Mouse (Mus musculus): Measurements from ENCODE around the gene Mlxipl. TPM values are rescaled to one million over a fixed set of nuclear protein-coding genes. Genes with fewer than 3 reads are reported as not detected.

The Mlxipl gene
- total RNA-seq (2012; rRNA removed) = not detected in 2 replicates
- polyA plus RNA-seq (2012; ENCODE audit: insufficient read depth in 1 of 2, insufficient read length in 2 of 2, low read depth in 1 of 2, low replicate concordance in 2 of 2, missing spikeins in 1 of 2) = not detected

GRCm38 (mm10) chr5:135089653-135090052, at the start of gene Mlxipl:
Mlxipl (plus strand) TSS chr5:135089890.
- peaks cover 11 to 13% of the 10 kb centered on the region in 2 experiments; a peak in 3 of 4 replicates for H3K27me3 ChIP-seq (ENCODE audit: control insufficient read depth in 1 of 2, insufficient read depth in 2 of 2, low read length in 2 of 2)
- no peak within 1 kb of the TSS for H3K4me3 ChIP-seq (ENCODE audit: control insufficient read depth in 1 of 2, insufficient read depth in 1 of 2, low read depth in 2 of 2, low read length in 2 of 2)
- no peak for DNase-seq (ENCODE audit: low read depth, low spot score)
- H3K9ac ChIP-seq (ENCODE audit: control insufficient read depth, low read depth, low read length, poor library complexity, severe bottlenecking) = no peak within 1 kb of the TSS
- H3K27ac ChIP-seq (ENCODE audit: control insufficient read depth, low read depth, low read length) = no peak within 1 kb of the TSS
- no peaks in the 10 kb centered on the region for H3K79me2 ChIP-seq (ENCODE audit: control insufficient read depth, insufficient read depth, low read length, poor library complexity)
- H3K4me1 ChIP-seq (ENCODE audit: control insufficient read depth in 1 of 2, insufficient read depth in 2 of 2, low read length in 2 of 2) = no peaks in the 10 kb centered on the region
- H3K9me3 ChIP-seq (replicated peaks; ENCODE audit: insufficient read depth, low read length) = no peaks in the 10 kb centered on the region
- H3K36me3 ChIP-seq (ENCODE audit: control insufficient read depth in 1 of 2, insufficient read depth in 2 of 2, low read length in 2 of 2) = no peaks in the 10 kb centered on the region
- no peak for TF ChIP-seq SMC3 (IDR thresholded peaks at IDR 0.05; ENCODE audit: low read depth, low read length)

GRCm38 (mm10) chr5:135040059-135040458, 49.6 kb upstream of the Mlxipl start:
- Histone ChIP-seq H3K36me3 (ENCODE audit: control insufficient read depth in 1 of 2, insufficient read depth in 2 of 2, low read length in 2 of 2) (no peaks in the 10 kb centered on the region), H3K9me3 (replicated peaks; ENCODE audit: insufficient read depth, low read length) (no peaks in the 10 kb centered on the region), H3K4me1 (ENCODE audit: control insufficient read depth in 1 of 2, insufficient read depth in 2 of 2, low read length in 2 of 2) (no peaks in the 10 kb centered on the region), H3K27me3 (ENCODE audit: control insufficient read depth in 1 of 2, insufficient read depth in 2 of 2, low read length in 2 of 2) (no peaks in the 10 kb centered on the region), H3K4me3 (ENCODE audit: control insufficient read depth in 1 of 2, insufficient read depth in 1 of 2, low read depth in 2 of 2, low read length in 2 of 2) (no peak overlapping the region), H3K79me2 (ENCODE audit: control insufficient read depth, insufficient read depth, low read length, poor library complexity) (no peaks in the 10 kb centered on the region), H3K27ac (ENCODE audit: control insufficient read depth, low read depth, low read length) (no peak overlapping the region), H3K9ac (ENCODE audit: control insufficient read depth, low read depth, low read length, poor library complexity, severe bottlenecking) (no peak overlapping the region)
- no peak for DNase-seq (ENCODE audit: low read depth, low spot score)
- TF ChIP-seq TBP (IDR thresholded peaks at IDR 0.05; ENCODE audit: low read depth, low read length) = no peak
- TF ChIP-seq NRF1 (IDR thresholded peaks at IDR 0.05; ENCODE audit: insufficient read depth, low read depth, low read length, poor library complexity, severe bottlenecking) = no peak
- TF ChIP-seq GABPA (IDR thresholded peaks at IDR 0.05; ENCODE audit: low read depth, low read length) = no peak
- no peak for TF ChIP-seq USF1 (IDR thresholded peaks at IDR 0.05; ENCODE audit: low read depth, low read length)
- no peak for TF ChIP-seq CHD1 (IDR thresholded peaks at IDR 0.05; ENCODE audit: low read depth, low read length)
- TF ChIP-seq NELFE (IDR thresholded peaks at IDR 0.05; ENCODE audit: low read depth, low read length) = no peak
- TF ChIP-seq BHLHE40 (IDR thresholded peaks at IDR 0.05; ENCODE audit: borderline replicate concordance, low read depth, low read length) = no peak
- no peak for TF ChIP-seq ZC3H11A (IDR thresholded peaks at IDR 0.05; ENCODE audit: low read depth, low read length)
- no peak for TF ChIP-seq MAZ (IDR thresholded peaks at IDR 0.05; ENCODE audit: low read depth, low read length)
- TF ChIP-seq ETS1 (IDR thresholded peaks at IDR 0.05; ENCODE audit: low read depth, low read length) = no peak
- no peak for TF ChIP-seq MAX (IDR thresholded peaks at IDR 0.05; ENCODE audit: low read length)
- no peak for TF ChIP-seq MYC (IDR thresholded peaks at IDR 0.05; ENCODE audit: low read depth, low read length)
- no peak for TF ChIP-seq UBTF (IDR thresholded peaks at IDR 0.05; ENCODE audit: borderline replicate concordance, insufficient read depth, low read depth, low read length)
- TF ChIP-seq RAD21 (IDR thresholded peaks at IDR 0.05; ENCODE audit: low read depth, low read length) = no peak
- no peak for TF ChIP-seq CTCF (IDR thresholded peaks at IDR 0.05 in 2 of 3, conservative IDR thresholded peaks at IDR 0.05 in 1 of 3; ENCODE audit: control insufficient read depth in 1 of 3, insufficient read depth in 1 of 3, low read depth in 2 of 3, low read length in 3 of 3, poor library complexity in 1 of 3, severe bottlenecking in 1 of 3)
- TF ChIP-seq MAFK (IDR thresholded peaks at IDR 0.05; ENCODE audit: borderline replicate concordance, low read depth, low read length) = no peak
- TF ChIP-seq USF2 (IDR thresholded peaks at IDR 0.05; ENCODE audit: borderline replicate concordance in 1 of 2, insufficient read depth in 1 of 2, low read depth in 1 of 2, low read length in 2 of 2) = no peak
